Mouse (Mus musculus) cortical plate, adult 2 months (tissue): Measurements from ENCODE around the gene Slco4a1.

ENCODE experiments used
- CTCF ChIP-seq: fragments of 200-500 bp; IDR thresholded peaks from 2 replicates; pipeline ENCODE4 v1.5.1; 2011; ENCODE audit warnings: mild to moderate bottlenecking, control low read depth, low read length; ENCODE audit not compliant: insufficient read depth; ENCODE audit errors: extremely low read depth
- POLR2A ChIP-seq: fragments of 200-500 bp; IDR thresholded peaks from 2 replicates; pipeline ENCODE4 v1.6.1; 2011; ENCODE audit warnings: mild to moderate bottlenecking, low read length, control low read depth; ENCODE audit not compliant: insufficient read depth; ENCODE audit errors: extremely low read depth

GRCm38 (mm10) chr2:180501217-180501967 lies 45.3 kb downstream of the Slco4a1 start:
- no peak for TF ChIP-seq POLR2A
- TF ChIP-seq CTCF = no peak
